Mouse (Mus musculus): ENCODE measurements around the gene Dusp13. TPM values are rescaled to one million over a fixed set of nuclear protein-coding genes. Genes with fewer than 3 reads are reported as not detected.
A peak's percentile ranks its signal among the peaks of the same experiment; 100 is the strongest.

Gene Dusp13
- polyA plus RNA-seq (2012; ENCODE audit: insufficient read depth, insufficient read length, missing spikeins) = 0.79 TPM in 1 of 2 replicates, not detected in the other

DNA sequence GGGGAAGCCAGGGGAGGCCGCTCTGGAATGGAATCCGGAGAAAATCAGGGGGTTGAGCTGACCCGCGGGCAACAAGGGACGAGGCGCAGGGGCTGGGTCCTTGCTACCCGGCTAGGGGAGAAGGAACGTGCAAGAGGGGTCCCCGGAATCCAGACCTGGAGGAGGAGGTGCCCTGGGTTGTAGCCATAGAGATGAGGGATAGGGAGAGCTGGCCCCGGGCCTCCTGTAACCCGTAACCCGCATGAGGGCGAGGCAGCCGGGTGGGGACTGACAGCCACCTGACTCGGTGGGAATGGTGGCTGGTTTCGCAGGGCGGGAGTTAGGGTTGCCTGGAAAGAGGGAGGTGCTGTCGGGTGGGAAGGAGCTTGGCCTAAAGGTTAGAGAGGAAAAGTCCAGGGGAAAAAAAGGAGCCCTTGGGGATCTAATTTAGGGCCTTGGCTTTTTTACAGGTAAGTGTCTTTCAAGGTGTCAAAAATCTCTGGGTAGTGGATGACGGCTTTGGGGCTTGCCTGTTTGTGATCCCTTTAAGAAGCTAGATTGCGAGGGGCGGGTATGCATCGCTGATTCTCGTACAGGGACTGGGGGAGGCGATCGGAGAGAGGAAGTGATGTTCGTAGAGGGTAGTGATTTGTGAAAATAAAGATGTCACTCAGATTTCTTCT is at the start of gene Dusp13:
Gene Dusp13, minus strand, starts transcription at position 301 of the 662 bp plus-strand sequence.
- peaks cover 52% of the 10 kb centered on the region for H3K4me1 ChIP-seq (ENCODE audit: control insufficient read depth, insufficient read depth, low read length)
- no peak for TF ChIP-seq POLR2A (IDR thresholded peaks at IDR 0.05; ENCODE audit: borderline replicate concordance, low read depth, low read length)
- peak within 1 kb of the TSS; percentile 81 for H3K4me3 ChIP-seq (ENCODE audit: insufficient read depth, low read length)
- H3K27ac ChIP-seq (ENCODE audit: insufficient read depth, low read depth, low read length) = peak within 1 kb of the TSS; percentile 63

DNA sequence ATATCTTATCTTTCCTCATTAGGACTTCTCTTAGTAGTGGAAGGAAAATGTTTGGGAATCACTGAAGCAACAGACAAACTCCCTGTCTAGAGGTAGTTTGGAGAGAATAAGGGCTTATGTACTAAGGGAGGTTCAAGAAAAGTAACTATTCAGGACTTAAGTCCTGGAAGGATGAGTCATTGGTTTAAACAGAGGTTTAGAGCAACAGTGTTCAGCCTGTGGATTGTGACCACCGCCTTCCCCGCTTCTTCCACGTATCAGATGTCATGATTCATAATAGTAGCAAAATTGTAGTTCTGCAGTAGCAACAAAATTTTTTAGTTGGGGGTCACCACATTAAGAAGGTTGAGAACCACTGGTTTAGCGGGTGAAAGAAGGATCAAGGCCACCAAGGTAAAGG is 49.7 kb upstream of the Dusp13 start:
- Histone ChIP-seq H3K27ac (ENCODE audit: insufficient read depth, low read depth, low read length) (no peak overlapping the region), H3K4me3 (ENCODE audit: insufficient read depth, low read length) (no peak overlapping the region)
- TF ChIP-seq POLR2A (IDR thresholded peaks at IDR 0.05; ENCODE audit: borderline replicate concordance, low read depth, low read length) (no peak), CTCF (IDR thresholded peaks at IDR 0.05; ENCODE audit: low read depth, low read length) (no peak)

GRCm38 (mm10) chr14:21792250-21792649 is 41.3 kb upstream of the Dusp13 start:
- TF ChIP-seq POLR2A (IDR thresholded peaks at IDR 0.05; ENCODE audit: borderline replicate concordance, low read depth, low read length) = no peak
- Histone ChIP-seq H3K27ac (ENCODE audit: insufficient read depth, low read depth, low read length) (no peak overlapping the region), H3K4me1 (ENCODE audit: control insufficient read depth, insufficient read depth, low read length) (peaks cover 3% of the 10 kb centered on the region), H3K4me3 (ENCODE audit: insufficient read depth, low read length) (no peak overlapping the region)

More for the DNA sequence above, 49.7 kb upstream of the Dusp13 start:
- H3K4me1 ChIP-seq (ENCODE audit: control insufficient read depth, insufficient read depth, low read length) = no peaks in the 10 kb centered on the region

DNA sequence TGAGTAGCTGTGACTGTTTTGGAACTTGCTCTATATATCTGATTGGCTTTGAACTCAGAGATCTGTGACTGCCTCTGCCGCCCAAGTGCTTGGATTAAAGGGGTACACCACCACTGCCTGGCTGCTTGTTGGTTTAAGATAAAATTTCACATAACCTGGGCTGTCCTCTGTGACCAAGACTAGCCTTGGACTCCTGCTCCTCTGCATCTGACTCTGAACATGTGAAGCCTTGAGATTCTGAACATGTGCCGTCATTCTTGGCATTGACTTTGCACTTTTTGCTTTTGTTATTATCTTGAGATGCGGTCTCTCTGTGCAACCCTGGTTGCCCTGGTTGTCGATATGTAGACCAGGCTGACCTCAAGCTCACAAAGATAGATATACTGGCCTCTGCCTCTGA is 40.7 kb upstream of the Dusp13 start:
- H3K4me3 ChIP-seq (ENCODE audit: insufficient read depth, low read length) = no peak overlapping the region

GRCm38 (mm10) chr14:21790585-21791251 is 39.7 kb upstream of the Dusp13 start:
- Histone ChIP-seq H3K27ac (ENCODE audit: insufficient read depth, low read depth, low read length) (no peak overlapping the region), H3K4me3 (ENCODE audit: insufficient read depth, low read length) (no peak overlapping the region), H3K4me1 (ENCODE audit: control insufficient read depth, insufficient read depth, low read length) (peaks cover 3% of the 10 kb centered on the region)
- no peak for TF ChIP-seq CTCF (IDR thresholded peaks at IDR 0.05; ENCODE audit: low read depth, low read length)
- TF ChIP-seq POLR2A (IDR thresholded peaks at IDR 0.05; ENCODE audit: borderline replicate concordance, low read depth, low read length) = no peak

More for the DNA sequence above, 40.7 kb upstream of the Dusp13 start:
- Histone ChIP-seq H3K27ac (ENCODE audit: insufficient read depth, low read depth, low read length) (no peak overlapping the region), H3K4me1 (ENCODE audit: control insufficient read depth, insufficient read depth, low read length) (peaks cover 3% of the 10 kb centered on the region)
- no peak for TF ChIP-seq CTCF (IDR thresholded peaks at IDR 0.05; ENCODE audit: low read depth, low read length)
- no peak for TF ChIP-seq POLR2A (IDR thresholded peaks at IDR 0.05; ENCODE audit: borderline replicate concordance, low read depth, low read length)

- Histone ChIP-seq H3K4me3 (ENCODE audit: insufficient read depth, low read length) (no peak overlapping the region), H3K4me1 (ENCODE audit: control insufficient read depth, insufficient read depth, low read length) (peaks cover 3% of the 10 kb centered on the region), H3K27ac (ENCODE audit: insufficient read depth, low read depth, low read length) (no peak overlapping the region)
- TF ChIP-seq CTCF (IDR thresholded peaks at IDR 0.05; ENCODE audit: low read depth, low read length) = no peak
- no peak for TF ChIP-seq POLR2A (IDR thresholded peaks at IDR 0.05; ENCODE audit: borderline replicate concordance, low read depth, low read length)
Observed at GRCm38 (mm10) chr14:21788121-21788520, 37.1 kb upstream of the Dusp13 start.

DNA sequence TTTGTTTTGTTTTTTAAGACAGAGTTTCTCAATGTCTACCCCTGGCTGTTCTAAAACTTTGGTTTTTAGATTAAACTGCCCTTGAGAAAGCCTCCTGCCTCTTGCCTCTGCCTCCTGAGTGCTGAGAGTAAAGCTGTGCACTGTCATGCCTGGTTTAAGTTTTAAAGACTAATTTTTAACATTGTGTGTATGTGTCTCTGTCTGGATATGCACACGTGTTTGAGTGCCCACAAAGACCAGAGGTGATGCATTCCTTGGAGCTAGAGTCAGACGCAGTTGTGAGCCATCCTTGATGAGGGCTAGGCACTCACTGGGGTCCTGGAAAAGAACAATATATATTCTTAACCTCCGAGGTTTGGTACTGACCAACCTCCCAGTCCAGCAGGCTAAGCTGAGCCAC is 36.4 kb upstream of the Dusp13 start:
- Histone ChIP-seq H3K4me3 (ENCODE audit: insufficient read depth, low read length) (no peak overlapping the region), H3K4me1 (ENCODE audit: control insufficient read depth, insufficient read depth, low read length) (peaks cover 3% of the 10 kb centered on the region), H3K27ac (ENCODE audit: insufficient read depth, low read depth, low read length) (no peak overlapping the region)
- TF ChIP-seq POLR2A (IDR thresholded peaks at IDR 0.05; ENCODE audit: borderline replicate concordance, low read depth, low read length) = no peak
- no peak for TF ChIP-seq CTCF (IDR thresholded peaks at IDR 0.05; ENCODE audit: low read depth, low read length)

GRCm38 (mm10) chr14:21786500-21786899 is 35.5 kb upstream of the Dusp13 start:
- no peak overlapping the region for H3K27ac ChIP-seq (ENCODE audit: insufficient read depth, low read depth, low read length)
- no peak for TF ChIP-seq POLR2A (IDR thresholded peaks at IDR 0.05; ENCODE audit: borderline replicate concordance, low read depth, low read length)
- TF ChIP-seq CTCF (IDR thresholded peaks at IDR 0.05; ENCODE audit: low read depth, low read length) = no peak
- peaks cover 3% of the 10 kb centered on the region for H3K4me1 ChIP-seq (ENCODE audit: control insufficient read depth, insufficient read depth, low read length)
- H3K4me3 ChIP-seq (ENCODE audit: insufficient read depth, low read length) = no peak overlapping the region

GRCm38 (mm10) chr14:21776201-21776600 is 25.2 kb upstream of the Dusp13 start:
- H3K27ac ChIP-seq (ENCODE audit: insufficient read depth, low read depth, low read length) = no peak overlapping the region
- TF ChIP-seq POLR2A (IDR thresholded peaks at IDR 0.05; ENCODE audit: borderline replicate concordance, low read depth, low read length) (no peak), CTCF (IDR thresholded peaks at IDR 0.05; ENCODE audit: low read depth, low read length) (no peak)
- H3K4me3 ChIP-seq (ENCODE audit: insufficient read depth, low read length) = no peak overlapping the region
- peaks cover 6% of the 10 kb centered on the region for H3K4me1 ChIP-seq (ENCODE audit: control insufficient read depth, insufficient read depth, low read length)

DNA sequence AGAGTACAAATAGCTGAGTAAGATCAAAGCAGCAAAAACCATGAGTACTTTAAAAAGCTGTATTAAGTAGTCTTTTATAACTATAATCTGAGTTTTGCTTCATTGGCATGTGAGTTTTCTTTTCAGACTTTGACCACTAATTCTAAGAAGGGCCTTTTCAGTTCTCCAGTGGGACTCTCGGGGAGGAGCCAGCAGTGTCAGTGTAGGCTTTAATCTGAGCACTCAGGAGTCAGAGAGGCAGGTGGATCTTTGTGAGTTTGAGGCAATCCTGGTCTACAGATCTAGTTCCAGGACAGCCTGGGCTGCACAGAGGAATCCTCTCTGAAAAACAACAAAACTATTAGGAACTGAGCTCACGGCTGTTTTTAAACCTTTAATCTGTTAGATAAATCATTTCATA is 23.0 kb upstream of the Dusp13 start:
- H3K4me3 ChIP-seq (ENCODE audit: insufficient read depth, low read length) = no peak overlapping the region
- H3K27ac ChIP-seq (ENCODE audit: insufficient read depth, low read depth, low read length) = no peak overlapping the region
- H3K4me1 ChIP-seq (ENCODE audit: control insufficient read depth, insufficient read depth, low read length) = peaks cover 12% of the 10 kb centered on the region
- TF ChIP-seq CTCF (IDR thresholded peaks at IDR 0.05; ENCODE audit: low read depth, low read length) (no peak), POLR2A (IDR thresholded peaks at IDR 0.05; ENCODE audit: borderline replicate concordance, low read depth, low read length) (no peak)
